Mouse (Mus musculus) B cell, adult (primary cell): ENCODE data around the gene Bbc3. TPM values are rescaled to one million over a fixed set of nuclear protein-coding genes. Genes with fewer than 3 reads are reported as not detected.

Experiments used
- total RNA-seq: library from RNA; stranded (reverse); gene quantifications from 4 replicates; pipeline ENCODE4 v1.2.4, GENCODE M21; 2023; ENCODE audit not compliant: inconsistent age

The Bbc3 gene
- total RNA-seq, result 8.4 to 14.5 TPM (median 9.7 TPM) in 4 replicates

GRCm38 (mm10) chr7:16308093-16308492 lies at the start of gene Bbc3:
Bbc3 (plus strand) TSS chr7:16308393.

DNA sequence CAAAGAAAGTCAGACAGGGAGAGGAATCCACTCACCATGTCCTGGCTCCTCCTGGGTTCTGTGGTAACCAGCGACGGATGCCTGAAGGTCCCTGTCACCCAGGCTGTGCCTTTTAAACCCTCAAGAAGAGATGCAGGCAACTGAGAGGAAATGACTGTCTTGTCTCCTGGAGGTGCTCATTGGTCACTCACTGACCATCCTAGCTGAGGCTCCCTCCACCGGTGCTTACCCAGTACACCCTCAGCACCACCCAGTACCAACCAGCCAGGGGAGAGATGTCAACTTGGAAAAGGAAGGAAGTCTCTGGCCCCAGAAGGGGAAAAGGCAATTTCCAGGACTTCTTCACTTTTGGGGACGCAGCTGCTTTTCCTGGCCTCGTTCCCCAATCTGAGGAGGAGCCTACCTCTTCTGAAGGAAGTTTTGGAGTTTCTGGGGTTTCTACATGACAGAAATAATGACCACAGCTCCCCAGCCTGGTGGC lies 49.0 kb upstream of the Bbc3 start, which contains the start of gene C5ar1:
TSS of gene C5ar1 (minus strand) at position 431 of the 481 bp plus-strand sequence.

GRCm38 (mm10) chr7:16273081-16273765 lies 35.0 kb upstream of the Bbc3 start, which contains the start of gene Inafm1:
Inafm1 (minus strand) TSS chr7:16273617.

GRCm38 (mm10) chr7:16286026-16286961 lies 21.9 kb upstream of the Bbc3 start, which contains the start of gene Ccdc9:
Ccdc9 (minus strand) TSS chr7:16286795.

Other genes with a start within 250 kb of the Bbc3 start
- not detected in 4 replicates for gene Zfp541, start 246.6 kb upstream of the Bbc3 start, total RNA-seq
- 339 to 371 TPM (median 351 TPM) in 4 replicates for gene Napa, start 209.9 kb upstream of the Bbc3 start, total RNA-seq
- gene Kptn, start 188.5 kb upstream of the Bbc3 start, total RNA-seq, result 43.1 to 52.7 TPM (median 45.8 TPM) in 4 replicates
- 0.19 to 0.29 TPM (median 0.27 TPM) in 4 replicates for gene Slc8a2, start 178.6 kb upstream of the Bbc3 start, total RNA-seq
- 13.3 to 26.7 TPM (median 15.8 TPM) in 4 replicates for gene Meis3, start 133.3 kb upstream of the Bbc3 start, total RNA-seq
- 49.4 to 58.7 TPM (median 53.0 TPM) in 4 replicates for gene Dhx34, start 86.4 kb upstream of the Bbc3 start, total RNA-seq
- gene C5ar2, start 64.2 kb upstream of the Bbc3 start, total RNA-seq, result 1.2 to 2.4 TPM (median 1.6 TPM) in 4 replicates
- gene C5ar1, start 48.9 kb upstream of the Bbc3 start, total RNA-seq, result 0.21 to 0.61 TPM in 2 of 4 replicates, not detected in the others
- 32.4 to 35.4 TPM (median 33.6 TPM) in 4 replicates for gene Inafm1, start 34.8 kb upstream of the Bbc3 start, total RNA-seq
- 410 to 440 TPM (median 416 TPM) in 4 replicates for gene Ccdc9, start 21.6 kb upstream of the Bbc3 start, total RNA-seq
- gene Sae1, start 79.4 kb downstream of the Bbc3 start, total RNA-seq, result 53.5 to 64.8 TPM (median 58.8 TPM) in 4 replicates
- 96.6 to 117 TPM (median 100 TPM) in 4 replicates for gene Zc3h4, start 92.5 kb downstream of the Bbc3 start, total RNA-seq
- gene Tmem160, start 144.4 kb downstream of the Bbc3 start, total RNA-seq, result 35.9 to 42.6 TPM (median 37.4 TPM) in 4 replicates
- gene Npas1, start 169.3 kb downstream of the Bbc3 start, total RNA-seq, result not detected in 4 replicates